Mouse (Mus musculus) lung, embryonic 14.5 days (tissue): ENCODE results near the gene Slc35f3. TPM values are rescaled to one million over a fixed set of nuclear protein-coding genes. Genes with fewer than 3 reads are reported as not detected.
A peak's percentile ranks its signal among the peaks of the same experiment; 100 is the strongest.
"Not testable (repeated sequence)": the region's sequence is repeated elsewhere in the genome, so short reads cannot be mapped to it uniquely, and the experiment has no call there.

ENCODE experiments used
- ATAC-seq: fragments of 200-750 bp; cut with Nextera tagmentation; 2 replicates; pipeline ENCODE4 v1.8.0; 2017; ENCODE audit warnings: mild to moderate bottlenecking, moderate TSS enrichment, moderate library complexity; ENCODE audit not compliant: insufficient read depth
- DNase-seq: peaks from one replicate; pipeline ENCODE4 v3.0.0-alpha.2; 2015
- H3K27ac ChIP-seq: fragments of 300-500 bp; sonication (generic); 2 replicates; pipeline ENCODE4 v1.5.1; 2014; ENCODE audit warnings: low read depth, mild to moderate bottlenecking, moderate library complexity
- H3K27me3 ChIP-seq: fragments of 300-500 bp; sonication (generic); 2 replicates; pipeline ENCODE4 v1.6.1; 2014; ENCODE audit warnings: low read length, control low read depth; ENCODE audit not compliant: insufficient read depth
- H3K36me3 ChIP-seq: fragments of 300-500 bp; sonication (generic); 2 replicates; pipeline ENCODE4 v1.6.1; 2014; ENCODE audit warnings: control low read depth; ENCODE audit not compliant: insufficient read depth
- H3K4me1 ChIP-seq: fragments of 300-500 bp; sonication (generic); 2 replicates; pipeline ENCODE4 v1.6.1; 2014; ENCODE audit warnings: antibody characterized with exemption, control low read depth; ENCODE audit not compliant: insufficient read depth
- H3K4me2 ChIP-seq: fragments of 300-500 bp; sonication (generic); 2 replicates; pipeline ENCODE4 v1.6.1; 2014; ENCODE audit warnings: mild to moderate bottlenecking
- H3K4me3 ChIP-seq: fragments of 300-500 bp; sonication (generic); 2 replicates; pipeline ENCODE4 v1.5.1; 2014; ENCODE audit warnings: low read depth, low read length
- H3K9ac ChIP-seq: fragments of 300-500 bp; sonication (generic); 2 replicates; pipeline ENCODE4 v1.6.1; 2014
- H3K9me3 ChIP-seq: fragments of 300-500 bp; sonication (generic); 2 replicates; pipeline ENCODE4 v1.6.1; 2016; ENCODE audit warnings: low read depth, low read length, control low read depth
- CTCF ChIP-seq: IDR thresholded peaks from 2 replicates; pipeline ENCODE4 v1.5.1; 2016; ENCODE audit warnings: antibody characterized with exemption, low read depth
- WGBS: fragments of 180-500 bp; shearing (Covaris S2); extraction: QIAGEN DNeasy Blood & Tissue Kit; methylation state at CpG from one replicate; pipeline ENCODE4 v1.1.7; 2014; 5-methylcytosine and 5-hydroxymethylcytosine counted together
- polyA plus RNA-seq: library from polyadenylated mRNA; unstranded; fragments of >200 nt; fragmentation: Nextera tagmentation; extraction: Ambion mirVana; gene quantifications from 2 replicates; pipeline ENCODE4 v1.2.1, GENCODE M21; 2014

Slc35f3 gene
- polyA plus RNA-seq, 1 experiment from 2014 or later = 0.53 TPM

DNA sequence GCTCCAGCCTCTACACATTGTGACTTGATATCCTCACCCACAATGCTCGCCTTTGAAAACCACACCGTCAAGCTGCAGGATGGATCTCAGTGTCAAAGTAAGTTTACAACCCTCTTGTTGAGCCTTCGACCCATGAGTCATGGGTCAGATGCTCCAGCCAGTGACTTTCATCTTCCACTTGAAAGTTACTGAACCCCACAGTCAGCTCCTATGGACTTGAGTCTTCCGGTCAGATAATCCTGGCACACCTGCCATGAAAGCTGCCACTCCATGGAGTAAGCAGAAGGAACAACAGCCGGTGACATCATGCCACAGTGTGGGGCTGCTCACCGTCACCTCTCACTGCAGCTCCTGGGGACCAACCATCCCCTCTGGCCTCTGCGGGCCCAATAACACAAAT lies 82.9 kb downstream of the Slc35f3 start:
- no peaks in the 10 kb centered on the region for H3K9me3 ChIP-seq
- no peak for TF ChIP-seq CTCF
- WGBS = 65% methylated on average over 7 of the region's 7 CpGs

DNA sequence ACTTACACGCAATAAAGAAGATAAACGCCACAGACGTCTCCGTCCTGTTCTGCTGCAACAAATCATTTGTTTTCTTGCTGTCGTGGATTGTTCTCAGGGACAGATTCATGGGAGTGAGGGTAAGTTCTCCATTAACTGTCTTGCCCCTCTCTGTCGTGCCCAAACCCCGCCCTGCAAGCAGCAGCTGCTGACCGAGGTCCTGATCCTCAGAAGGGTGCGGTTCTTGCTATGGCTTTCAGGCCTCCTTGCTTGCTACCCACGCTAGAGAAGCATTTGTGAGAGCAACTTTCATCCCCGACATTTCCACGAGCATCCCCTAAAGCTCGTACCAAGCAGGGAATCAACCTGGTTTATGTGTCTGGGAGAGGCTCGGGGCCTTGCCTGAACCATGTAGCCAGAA lies 83.9 kb downstream of the Slc35f3 start:
- peak; percentile 54 for DNase-seq
- ATAC-seq = no peak
- Histone ChIP-seq H3K27me3 (no peaks in the 10 kb centered on the region), H3K9ac (no peak overlapping the region), H3K4me3 (no peak overlapping the region), H3K27ac (no peak overlapping the region), H3K4me1 (no peaks in the 10 kb centered on the region), H3K36me3 (no peaks in the 10 kb centered on the region), H3K9me3 (no peaks in the 10 kb centered on the region), H3K4me2 (no peak overlapping the region)
- 36% methylated on average over 14 of the region's 14 CpGs for WGBS
- no peak for TF ChIP-seq CTCF

More for the DNA sequence above, 82.9 kb downstream of the Slc35f3 start:
- no peak for DNase-seq
- Histone ChIP-seq H3K4me3 (no peak overlapping the region), H3K27me3 (no peaks in the 10 kb centered on the region), H3K4me1 (no peaks in the 10 kb centered on the region), H3K9ac (no peak overlapping the region), H3K36me3 (no peaks in the 10 kb centered on the region), H3K4me2 (no peak overlapping the region), H3K27ac (no peak overlapping the region)
- no peak for ATAC-seq

DNA sequence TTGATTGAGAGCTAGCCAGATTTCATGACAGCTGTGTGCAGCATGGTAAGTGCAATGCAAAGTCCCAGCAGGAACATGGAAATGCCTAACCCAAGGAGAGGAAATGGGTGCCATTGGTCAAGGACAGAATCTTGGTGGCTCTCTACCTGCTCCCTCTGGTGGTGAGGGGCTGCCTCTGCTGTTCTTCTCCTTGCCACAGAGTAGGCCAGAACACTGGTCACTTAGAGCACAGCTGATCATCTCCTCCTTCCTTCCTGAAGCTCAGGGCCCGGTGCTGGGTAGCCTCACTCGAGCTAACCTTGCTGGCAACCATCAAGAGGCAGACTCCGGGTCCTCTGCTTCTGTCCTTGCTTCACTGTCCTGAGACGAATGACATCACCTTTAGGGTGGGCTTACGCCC lies 84.4 kb downstream of the Slc35f3 start:
- ATAC-seq (no peak), DNase-seq (peak; percentile 51)
- H3K4me3 ChIP-seq = no peak overlapping the region
- H3K9ac ChIP-seq = no peak overlapping the region
- no peaks in the 10 kb centered on the region for H3K36me3 ChIP-seq
- no peak overlapping the region for H3K27ac ChIP-seq
- 61% methylated on average over 5 of the region's 5 CpGs for WGBS
- no peaks in the 10 kb centered on the region for H3K9me3 ChIP-seq
- H3K4me2 ChIP-seq = no peak overlapping the region
- TF ChIP-seq CTCF = peak; percentile 71
- H3K4me1 ChIP-seq = no peaks in the 10 kb centered on the region
- no peaks in the 10 kb centered on the region for H3K27me3 ChIP-seq

DNA sequence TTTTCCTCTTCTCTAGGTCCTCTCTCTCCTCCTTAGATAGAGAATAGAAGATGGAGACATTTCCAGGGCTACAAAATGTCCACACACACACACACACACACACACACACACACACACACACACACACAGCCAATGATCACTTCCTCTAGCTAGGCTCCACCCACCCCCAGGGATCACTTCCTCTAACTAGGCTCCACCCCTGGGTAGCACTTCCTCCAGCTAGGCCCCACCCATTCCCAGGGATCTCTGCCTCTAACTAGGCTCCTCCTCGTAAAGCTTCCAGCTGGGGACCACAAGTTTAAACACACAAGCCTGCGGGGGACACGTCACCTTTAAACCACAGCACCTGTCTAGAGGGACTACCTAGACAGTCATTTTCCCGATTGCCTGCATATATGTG lies 89.2 kb downstream of the Slc35f3 start:
- ATAC-seq = no peak
- Histone ChIP-seq H3K9ac (no peak overlapping the region), H3K36me3 (no peaks in the 10 kb centered on the region), H3K27me3 (no peaks in the 10 kb centered on the region), H3K4me3 (no peak overlapping the region), H3K27ac (no peak overlapping the region), H3K4me2 (no peak overlapping the region), H3K4me1 (no peaks in the 10 kb centered on the region), H3K9me3 (no peaks in the 10 kb centered on the region)
- WGBS = 74% methylated on average over 4 of the region's 4 CpGs
- no peak for DNase-seq
- TF ChIP-seq CTCF = no peak

DNA sequence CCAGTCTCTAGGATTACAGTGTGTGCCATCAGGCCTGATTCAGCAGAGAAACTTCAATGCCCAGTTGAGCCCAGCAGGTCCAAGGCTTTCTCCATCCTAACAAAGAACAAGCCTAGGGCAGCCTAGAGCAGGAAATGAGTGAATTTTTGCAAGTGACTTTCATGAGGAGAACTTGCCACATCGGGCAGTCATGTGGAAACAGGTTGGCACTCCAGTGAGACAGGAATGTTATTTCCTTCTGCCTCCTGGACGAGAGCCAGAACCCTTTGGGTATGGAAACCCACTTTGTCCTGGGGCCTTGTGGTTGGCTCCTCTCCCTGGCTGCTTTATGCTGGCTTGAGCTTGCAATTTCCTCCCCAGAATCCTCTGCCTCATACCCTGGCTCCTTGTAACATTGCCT lies 93.2 kb downstream of the Slc35f3 start:
- Histone ChIP-seq H3K27ac (no peak overlapping the region), H3K9me3 (no peaks in the 10 kb centered on the region), H3K4me2 (no peak overlapping the region), H3K27me3 (no peaks in the 10 kb centered on the region), H3K4me3 (no peak overlapping the region), H3K9ac (no peak overlapping the region), H3K4me1 (no peaks in the 10 kb centered on the region), H3K36me3 (no peaks in the 10 kb centered on the region)
- WGBS = 53% methylated on average over 2 of the region's 2 CpGs
- TF ChIP-seq CTCF = no peak
- DNase-seq (peak; percentile 18), ATAC-seq (no peak)

DNA sequence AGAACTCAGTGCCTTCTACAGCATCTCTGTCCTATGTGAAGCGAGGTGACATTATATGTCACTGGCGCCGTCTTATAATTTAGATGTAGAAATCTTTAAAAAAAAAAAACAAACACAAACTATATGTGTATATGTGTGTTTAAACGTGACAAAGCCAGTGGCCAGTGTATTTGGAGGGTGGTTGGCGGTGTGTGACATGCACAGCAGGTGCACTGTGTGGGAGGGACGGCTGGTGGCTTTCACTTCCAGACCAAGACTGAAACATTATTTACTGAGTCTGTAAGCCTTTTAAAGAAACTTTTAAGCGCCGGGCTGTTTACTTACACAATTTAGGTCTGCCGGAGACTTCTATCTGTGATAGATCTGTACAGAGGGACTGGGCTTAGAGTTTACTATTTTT lies 97.0 kb downstream of the Slc35f3 start:
- no peak for DNase-seq
- Histone ChIP-seq H3K4me3 (no peak overlapping the region), H3K27me3 (no peaks in the 10 kb centered on the region), H3K36me3 (no peaks in the 10 kb centered on the region), H3K4me1 (no peaks in the 10 kb centered on the region), H3K9me3 (no peaks in the 10 kb centered on the region), H3K27ac (no peak overlapping the region), H3K9ac (no peak overlapping the region), H3K4me2 (no peak overlapping the region)
- WGBS = 73% methylated on average over 9 of the region's 9 CpGs
- ATAC-seq = no peak
- TF ChIP-seq CTCF = no peak

GRCm38 (mm10) chr8:126395917-126396316 lies 97.6 kb downstream of the Slc35f3 start:
- Histone ChIP-seq H3K4me2 (no peak overlapping the region), H3K27ac (no peak overlapping the region), H3K36me3 (no peaks in the 10 kb centered on the region), H3K9me3 (no peaks in the 10 kb centered on the region), H3K4me1 (no peaks in the 10 kb centered on the region), H3K4me3 (no peak overlapping the region), H3K27me3 (no peaks in the 10 kb centered on the region), H3K9ac (no peak overlapping the region)
- DNase-seq = no peak
- 72% methylated on average over 5 of the region's 5 CpGs for WGBS
- no peak for ATAC-seq
- no peak for TF ChIP-seq CTCF

GRCm38 (mm10) chr8:126398349-126398748 lies 100.0 kb downstream of the Slc35f3 start:
- peak; percentile 46 for TF ChIP-seq CTCF
- H3K36me3 ChIP-seq = no peaks in the 10 kb centered on the region
- no peaks in the 10 kb centered on the region for H3K4me1 ChIP-seq
- no peak for DNase-seq
- no peaks in the 10 kb centered on the region for H3K27me3 ChIP-seq
- ATAC-seq = no peak
- H3K27ac ChIP-seq = no peak overlapping the region
- no peak overlapping the region for H3K9ac ChIP-seq
- H3K9me3 ChIP-seq = no peaks in the 10 kb centered on the region
- WGBS = 76% methylated on average over 3 of the region's 3 CpGs
- no peak overlapping the region for H3K4me3 ChIP-seq
- H3K4me2 ChIP-seq = no peak overlapping the region

DNA sequence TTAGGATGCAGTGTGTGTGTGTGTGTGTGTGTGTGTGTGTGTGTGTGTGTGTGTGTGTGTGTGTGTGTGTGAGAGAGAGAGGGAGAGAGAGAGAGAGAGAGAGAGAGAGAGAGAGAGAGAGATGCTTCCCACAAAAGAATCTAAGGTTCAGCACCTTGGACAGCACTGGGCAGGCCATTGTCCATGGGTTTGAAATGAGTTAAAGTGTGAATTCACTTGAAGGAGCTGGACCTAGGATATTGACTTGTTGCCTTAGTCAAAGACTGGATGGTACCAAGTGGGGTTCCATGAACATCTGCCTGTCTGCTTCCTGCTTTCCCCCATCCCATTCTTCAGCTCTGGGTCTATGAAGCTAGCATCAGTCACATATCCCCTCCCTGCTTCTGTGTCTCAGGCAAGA lies 106.2 kb downstream of the Slc35f3 start:
- H3K9me3 ChIP-seq, H3K27ac ChIP-seq, H3K4me3 ChIP-seq, H3K9ac ChIP-seq, H3K27me3 ChIP-seq, H3K4me2 ChIP-seq, H3K4me1 ChIP-seq, ATAC-seq, H3K36me3 ChIP-seq: not testable (repeated sequence)
- DNase-seq = peak; percentile 85
